Mouse (Mus musculus): ENCODE measurements around the gene Irak2.

GRCm38 (mm10) chr6:113623941-113624751 is 14.1 kb upstream of the Irak2 start, which contains the start of gene Vhl:
- TF ChIP-seq TAL1 (IDR thresholded peaks at IDR 0.05; ENCODE audit: low read length) (no peak), GATA1 (IDR thresholded peaks at IDR 0.05; ENCODE audit: low read length) (no peak)

Data from erythroblast, embryonic 14.5 days (primary cell).